Mouse (Mus musculus): ENCODE measurements around the gene Mgmt. TPM values are rescaled to one million over a fixed set of nuclear protein-coding genes. Genes with fewer than 3 reads are reported as not detected.

Gene Mgmt
- total and polyA plus RNA-seq, 3 experiments, result 5.2 to 10.8 (median 8.5) TPM

- dilution Hi-C loops (cut with MboI; ENCODE audit: extremely low pct_ligation_motif_present, extremely low pct_unique_long_range_greater_than_20kb, low sequenced_read_pairs) (no loop called here), in situ Hi-C loops (cut with MboI; ENCODE audit: low pct_ligation_motif_present, low pct_unique_long_range_greater_than_20kb, low sequenced_read_pairs) (no loop called here)
- H3K9me3 ChIP-seq (replicated peaks; ENCODE audit: low read length), result no peaks in the 10 kb centered on the region
- no peaks in the 10 kb centered on the region for H3K36me3 ChIP-seq (replicated peaks in 1 of 2; ENCODE audit: control insufficient read depth in 1 of 2, insufficient read depth in 1 of 2, low read length in 1 of 2)
- H3K9ac ChIP-seq (ENCODE audit: insufficient read depth, low read depth), result no peak overlapping the region
- no peaks in the 10 kb centered on the region for H3K79me2 ChIP-seq (replicated peaks; ENCODE audit: control insufficient read depth, extremely low read depth, insufficient read depth, poor library complexity, severe bottlenecking)
- no peak overlapping the region for H3K27ac ChIP-seq (ENCODE audit: insufficient read depth, low read depth)
- H3K4me1 ChIP-seq (ENCODE audit: control insufficient read depth in 1 of 2, insufficient read depth in 2 of 2), result peaks cover 0 to 8% of the 10 kb centered on the region in 2 experiments; a peak in 2 of 4 replicates
- DNase-seq (ENCODE audit: extremely low read depth), result no peak
- no peak overlapping the region for H3K4me3 ChIP-seq (replicated peaks in 1 of 3; ENCODE audit: low read depth in 2 of 3, low read length in 2 of 3, poor library complexity in 1 of 3)
- TF ChIP-seq JUN (IDR thresholded peaks at IDR 0.05; ENCODE audit: insufficient read depth, low read depth, low read length), result no peak
- TF ChIP-seq BHLHE40 (IDR thresholded peaks at IDR 0.05; ENCODE audit: low read depth, low read length), result no peak
- TF ChIP-seq MXI1 (IDR thresholded peaks at IDR 0.05; ENCODE audit: low read depth, low read length), result no peak
- no peak for TF ChIP-seq EP300 (IDR thresholded peaks at IDR 0.05; ENCODE audit: low read length)
- TF ChIP-seq ETS1 (conservative IDR thresholded peaks at IDR 0.05; ENCODE audit: low read depth, low read length), result no peak
- TF ChIP-seq RCOR1 (conservative IDR thresholded peaks at IDR 0.05; ENCODE audit: low read depth, low read length), result no peak
- no peak for TF ChIP-seq MAFK (IDR thresholded peaks at IDR 0.05; ENCODE audit: insufficient replicate concordance, low read length)
- no peak for TF ChIP-seq ZMIZ1 (IDR thresholded peaks at IDR 0.05; ENCODE audit: low read depth, low read length)
- TF ChIP-seq ZNF384 (IDR thresholded peaks at IDR 0.05; ENCODE audit: low read depth, low read length), result no peak
- no peaks in the 10 kb centered on the region for H3K27me3 ChIP-seq (replicated peaks)
- H3K4me2 ChIP-seq (ENCODE audit: insufficient read depth, low read depth, poor library complexity, severe bottlenecking), result no peak overlapping the region
These were observed 44.6 kb upstream of the Mgmt start for GRCm38 (mm10) chr7:136849811-136850210.

DNA sequence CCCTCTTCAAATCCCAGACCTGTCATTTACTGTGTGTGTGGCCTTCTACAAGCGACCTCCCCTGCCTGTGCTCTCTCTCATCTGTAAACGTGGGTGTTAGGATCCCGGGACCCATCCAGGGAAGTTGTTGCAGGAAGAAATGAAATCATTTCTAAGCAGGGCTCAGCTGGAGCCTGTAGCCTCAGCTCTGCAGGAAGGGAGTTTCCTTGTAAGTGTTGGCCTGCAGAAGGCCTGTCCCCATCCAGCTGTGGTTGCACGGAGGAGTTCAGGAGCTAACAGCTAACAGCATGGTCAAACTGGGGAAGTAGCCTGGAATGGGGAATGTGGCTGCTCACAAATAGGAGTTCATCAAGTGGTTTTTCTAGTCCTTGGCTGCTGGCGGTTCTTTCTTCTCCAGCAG is 44.1 kb upstream of the Mgmt start:
- in situ Hi-C loops (cut with MboI; ENCODE audit: low pct_ligation_motif_present, low pct_unique_long_range_greater_than_20kb, low sequenced_read_pairs) (no loop called here), dilution Hi-C loops (cut with MboI; ENCODE audit: extremely low pct_ligation_motif_present, extremely low pct_unique_long_range_greater_than_20kb, low sequenced_read_pairs) (no loop called here)
- Histone ChIP-seq H3K27ac (ENCODE audit: insufficient read depth, low read depth) (no peak overlapping the region), H3K4me2 (ENCODE audit: insufficient read depth, low read depth, poor library complexity, severe bottlenecking) (no peak overlapping the region), H3K4me1 (ENCODE audit: control insufficient read depth in 1 of 2, insufficient read depth in 2 of 2) (peaks cover 0 to 8% of the 10 kb centered on the region in 2 experiments; a peak in 2 of 4 replicates), H3K36me3 (replicated peaks in 1 of 2; ENCODE audit: control insufficient read depth in 1 of 2, insufficient read depth in 1 of 2, low read length in 1 of 2) (no peaks in the 10 kb centered on the region), H3K9me3 (replicated peaks; ENCODE audit: low read length) (no peaks in the 10 kb centered on the region), H3K79me2 (replicated peaks; ENCODE audit: control insufficient read depth, extremely low read depth, insufficient read depth, poor library complexity, severe bottlenecking) (no peaks in the 10 kb centered on the region), H3K9ac (ENCODE audit: insufficient read depth, low read depth) (no peak overlapping the region), H3K4me3 (replicated peaks in 1 of 3; ENCODE audit: low read depth in 2 of 3, low read length in 2 of 3, poor library complexity in 1 of 3) (no peak overlapping the region), H3K27me3 (replicated peaks) (no peaks in the 10 kb centered on the region)
- TF ChIP-seq IRF4 (IDR thresholded peaks at IDR 0.05; ENCODE audit: low read depth, low read length), result no peak
- no peak for TF ChIP-seq TBP (conservative IDR thresholded peaks at IDR 0.05; ENCODE audit: low read depth, low read length)
- no peak for TF ChIP-seq GABPA (IDR thresholded peaks at IDR 0.05; ENCODE audit: insufficient replicate concordance, low read depth, low read length)
- no peak for TF ChIP-seq CHD2 (IDR thresholded peaks at IDR 0.05; ENCODE audit: low read length)
- no peak for TF ChIP-seq BHLHE40 (IDR thresholded peaks at IDR 0.05; ENCODE audit: low read depth, low read length)
- no peak for TF ChIP-seq MAFK (IDR thresholded peaks at IDR 0.05; ENCODE audit: insufficient replicate concordance, low read length)
- TF ChIP-seq ZNF384 (IDR thresholded peaks at IDR 0.05; ENCODE audit: low read depth, low read length), result no peak
- no peak for TF ChIP-seq NELFE (IDR thresholded peaks at IDR 0.05; ENCODE audit: low read depth, low read length)
- TF ChIP-seq SMC3 (IDR thresholded peaks at IDR 0.05; ENCODE audit: low read depth, low read length), result no peak
- TF ChIP-seq JUND (conservative IDR thresholded peaks at IDR 0.05; ENCODE audit: low read depth, low read length), result no peak
- no peak for TF ChIP-seq MXI1 (IDR thresholded peaks at IDR 0.05; ENCODE audit: low read depth, low read length)
- TF ChIP-seq KAT2A (IDR thresholded peaks at IDR 0.05; ENCODE audit: insufficient replicate concordance, low read length), result no peak
- TF ChIP-seq USF2 (conservative IDR thresholded peaks at IDR 0.05; ENCODE audit: low read depth, low read length), result no peak
- no peak for TF ChIP-seq USF1 (IDR thresholded peaks at IDR 0.05; ENCODE audit: low read depth, low read length)
- no peak for TF ChIP-seq E2F4 (IDR thresholded peaks at IDR 0.05; ENCODE audit: insufficient replicate concordance, low read depth, low read length)
- TF ChIP-seq CTCF (conservative IDR thresholded peaks at IDR 0.05 in 1 of 2, IDR thresholded peaks at IDR 0.05 in 1 of 2; ENCODE audit: low read depth in 2 of 2, low read length in 2 of 2), result no peak
- DNase-seq (ENCODE audit: extremely low read depth), result no peak

Measured in CH12.LX (cell line).